Mouse (Mus musculus): Measurements from ENCODE around the gene Mknk1. TPM values are rescaled to one million over a fixed set of nuclear protein-coding genes. Genes with fewer than 3 reads are reported as not detected.

The Mknk1 gene
- total RNA-seq, 2 experiments from 2014 or later, result 19.8 to 21.9 TPM

Other genes starting within 250 kb of the Mknk1 start
- not detected for gene Cyp4a32, start 238.2 kb upstream of the Mknk1 start, total RNA-seq (2021)
- 10 to 100 TPM; 22.8 to 27.9 TPM for gene Cyp4b1, start 191.5 kb upstream of the Mknk1 start, total RNA-seq (2021)
- 10 to 100 TPM; 33.4 to 37.0 TPM for gene Efcab14, start 101.5 kb upstream of the Mknk1 start, total RNA-seq (2021)
- under 1 TPM; 0.55 to 0.78 TPM for gene Tex38, start 58.2 kb upstream of the Mknk1 start, total RNA-seq (2021)
- 10 to 100 TPM; 78.8 to 79.6 TPM for gene Atpaf1, start 54.4 kb upstream of the Mknk1 start, total RNA-seq (2021)
- 1 to 10 TPM; 4.5 to 5.4 TPM for gene Mob3c, start 11.1 kb upstream of the Mknk1 start, total RNA-seq (2021)
- not detected for gene Kncn, start 45.2 kb downstream of the Mknk1 start, total RNA-seq (2021)
- not detected for gene 6430628N08Rik, start 51.5 kb downstream of the Mknk1 start, total RNA-seq (2021)
- not detected for gene Dmbx1, start 100.7 kb downstream of the Mknk1 start, total RNA-seq (2021)
- gene Faah, start 178.7 kb downstream of the Mknk1 start, total RNA-seq (2021), result under 1 TPM; 0.13 to 0.17 TPM
- 10 to 100 TPM; 24.5 to 27.9 TPM for gene Nsun4, start 214.7 kb downstream of the Mknk1 start, total RNA-seq (2021)
- 1,000 to 10,000 TPM; 1,988 to 2,066 TPM for gene Uqcrh, start 235.9 kb downstream of the Mknk1 start, total RNA-seq (2021)
- gene Lrrc41, start 236.1 kb downstream of the Mknk1 start, total RNA-seq (2021), result 10 to 100 TPM; 24.6 to 29.4 TPM

All from heart, postnatal 25 days (tissue).